Mouse (Mus musculus) small intestine, adult 2 months (tissue): ENCODE data around the gene Irf2bpl.

ENCODE experiments used
- CTCF ChIP-seq: fragments of 200-500 bp; IDR thresholded peaks from 2 replicates; pipeline ENCODE4 v1.5.1; 2012; ENCODE audit warnings: low read depth, mild to moderate bottlenecking, control low read depth, inconsistent platforms, low read length, moderate library complexity, mixed read lengths; ENCODE audit not compliant: insufficient replicate concordance, insufficient read length; ENCODE audit errors: extremely low read depth
- POLR2A ChIP-seq: fragments of 200-500 bp; IDR thresholded peaks from 2 replicates; pipeline ENCODE4 v1.6.1; 2012; ENCODE audit warnings: low read depth, mild to moderate bottlenecking, control low read depth, inconsistent platforms, low read length, moderate library complexity

DNA sequence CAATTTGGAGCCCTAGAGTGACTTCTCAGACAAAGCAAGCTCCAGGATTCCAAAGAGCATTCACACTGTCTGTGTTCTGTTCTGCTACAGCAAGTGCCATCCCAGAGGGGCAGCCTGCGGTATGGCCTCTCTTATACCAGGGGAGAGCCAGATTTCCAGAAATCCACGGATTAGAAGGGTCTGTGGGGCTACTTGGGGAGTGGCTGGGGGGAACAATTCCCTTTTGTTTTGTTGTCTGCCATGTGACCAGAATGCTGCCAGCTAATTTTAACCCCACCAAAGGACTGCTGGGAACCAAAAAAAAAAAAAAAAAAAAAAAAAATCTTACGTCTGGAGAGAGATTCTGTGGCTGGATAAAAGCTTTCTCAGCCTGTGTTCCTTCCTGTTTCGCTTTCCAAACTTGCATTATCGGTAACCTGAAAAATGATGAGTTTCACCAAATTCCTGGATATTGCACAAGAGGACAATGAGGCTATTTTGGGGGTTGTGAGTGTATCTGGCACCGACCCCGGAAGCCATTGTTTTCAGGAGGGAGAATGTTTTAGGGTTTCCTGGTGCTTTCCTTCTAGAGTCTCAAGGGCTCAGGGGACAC lies 12.4 kb upstream of the Irf2bpl start:
- TF ChIP-seq CTCF (no peak), POLR2A (no peak)
